Mouse (Mus musculus): ENCODE results near the gene Tsku. TPM values are rescaled to one million over a fixed set of nuclear protein-coding genes. Genes with fewer than 3 reads are reported as not detected.

The Tsku gene
- polyA plus RNA-seq, 1 experiment from 2014 or later, result 1.9 TPM

DNA sequence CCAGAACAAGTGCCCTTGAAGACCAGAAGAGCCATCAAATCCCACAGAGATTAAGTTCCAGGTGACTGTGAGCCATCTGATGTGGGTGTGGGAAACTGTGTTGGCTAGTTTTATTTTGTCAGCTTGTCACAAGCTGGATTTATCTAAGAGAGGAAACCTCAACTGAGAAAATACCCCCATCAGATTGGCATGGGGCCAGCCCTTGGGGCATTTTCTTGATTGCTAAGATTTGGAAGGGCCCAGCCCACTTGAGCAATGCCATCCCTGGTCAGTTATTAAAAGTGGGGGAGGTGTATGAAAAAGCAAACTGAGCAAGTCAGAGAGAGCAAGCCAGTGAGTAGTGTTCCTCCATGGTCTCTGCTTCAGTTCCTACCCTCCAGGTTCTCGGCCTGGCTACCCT is 36.9 kb downstream of the Tsku start:
- Histone ChIP-seq H3K4me3 (ENCODE audit: low read depth, low read length) (no peak overlapping the region), H3K36me3 (ENCODE audit: control insufficient read depth, insufficient read depth) (no peaks in the 10 kb centered on the region), H3K4me1 (ENCODE audit: control insufficient read depth, low read depth, low read length) (peaks cover 20% of the 10 kb centered on the region), H3K9me3 (replicated peaks; ENCODE audit: control insufficient read depth, low read length) (no peaks in the 10 kb centered on the region), H3K9ac (ENCODE audit: low read depth, low read length) (no peak overlapping the region), H3K4me2 (ENCODE audit: low read depth, low read length) (no peak overlapping the region), H3K27ac (ENCODE audit: low read length) (no peak overlapping the region), H3K27me3 (ENCODE audit: control insufficient read depth, insufficient read depth, low read depth, low read length) (no peaks in the 10 kb centered on the region)
- WGBS (ENCODE audit: insufficient replicate concordance), result 63% methylated on average over 1 of the region's 1 CpGs
- ATAC-seq (ENCODE audit: low read depth), result no peak

DNA sequence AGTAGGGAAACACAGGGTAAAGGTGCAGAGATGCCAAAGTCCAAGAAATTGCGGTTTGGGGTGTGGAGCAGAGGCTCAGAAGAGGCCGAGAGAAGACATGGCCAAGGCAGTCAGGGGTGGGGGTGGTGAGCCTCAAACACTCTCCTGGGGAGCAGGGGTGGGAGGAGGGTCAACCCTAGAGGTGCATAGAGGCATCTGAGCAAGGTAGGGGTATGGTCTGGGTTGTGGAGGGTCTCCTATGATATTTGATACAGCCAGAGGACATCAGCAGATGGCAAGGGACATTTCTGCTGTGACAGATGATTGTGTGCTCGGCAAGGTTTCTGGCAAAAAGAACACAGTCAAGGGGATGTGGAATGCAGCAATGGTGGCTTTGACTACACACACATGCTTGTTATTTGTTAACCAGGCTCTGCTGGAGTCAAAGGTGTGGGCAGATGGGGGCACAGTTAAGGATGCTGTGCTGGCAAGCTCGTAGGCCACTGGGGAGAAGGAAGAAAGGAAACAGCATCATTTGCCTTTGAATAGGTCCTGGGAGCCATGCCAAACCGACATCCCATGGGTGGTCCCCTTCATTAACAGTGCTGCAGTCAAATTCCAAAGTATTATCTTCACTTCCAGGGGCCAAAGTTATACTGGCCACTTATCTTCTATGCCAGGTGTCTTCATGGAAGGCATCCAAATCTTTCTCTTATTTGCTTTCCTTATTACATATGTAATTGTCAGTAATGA is 37.7 kb downstream of the Tsku start:
- peaks cover 17% of the 10 kb centered on the region for H3K4me1 ChIP-seq (ENCODE audit: control insufficient read depth, low read depth, low read length)
- no peaks in the 10 kb centered on the region for H3K36me3 ChIP-seq (ENCODE audit: control insufficient read depth, insufficient read depth)
- H3K9ac ChIP-seq (ENCODE audit: low read depth, low read length), result no peak overlapping the region
- no peak overlapping the region for H3K4me2 ChIP-seq (ENCODE audit: low read depth, low read length)
- ATAC-seq (ENCODE audit: low read depth), result peak; percentile 51; the same call in 1 of the 2 replicates
- WGBS (ENCODE audit: insufficient replicate concordance), result 46% methylated on average over 5 of the region's 5 CpGs
- no peaks in the 10 kb centered on the region for H3K9me3 ChIP-seq (replicated peaks; ENCODE audit: control insufficient read depth, low read length)
- H3K27me3 ChIP-seq (ENCODE audit: control insufficient read depth, insufficient read depth, low read depth, low read length), result no peaks in the 10 kb centered on the region
- no peak overlapping the region for H3K27ac ChIP-seq (ENCODE audit: low read length)
- no peak overlapping the region for H3K4me3 ChIP-seq (ENCODE audit: low read depth, low read length)

DNA sequence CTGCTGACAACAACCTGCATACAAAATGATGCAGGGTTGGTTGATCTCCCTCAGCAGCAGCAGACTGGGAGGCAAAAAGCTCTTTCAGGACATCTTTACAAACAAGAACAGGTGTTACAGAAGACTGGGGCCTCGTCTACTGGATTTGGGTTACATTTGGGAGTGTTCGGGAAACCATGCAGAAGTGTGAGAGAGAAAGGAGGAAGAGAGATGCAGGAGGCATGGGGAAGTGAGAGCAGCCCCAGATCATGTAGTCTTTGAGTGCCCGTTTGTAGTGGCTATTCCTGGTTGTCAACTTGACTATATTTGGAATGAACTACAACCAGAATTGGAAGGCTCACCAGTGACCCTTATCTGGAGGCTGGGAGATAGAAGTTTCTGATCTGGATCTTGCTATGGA is 38.7 kb downstream of the Tsku start:
- WGBS (ENCODE audit: insufficient replicate concordance), result 34% methylated on average over 3 of the region's 3 CpGs
- H3K4me2 ChIP-seq (ENCODE audit: low read depth, low read length), result no peak overlapping the region
- no peaks in the 10 kb centered on the region for H3K9me3 ChIP-seq (replicated peaks; ENCODE audit: control insufficient read depth, low read length)
- peaks cover 17% of the 10 kb centered on the region for H3K4me1 ChIP-seq (ENCODE audit: control insufficient read depth, low read depth, low read length)
- H3K36me3 ChIP-seq (ENCODE audit: control insufficient read depth, insufficient read depth), result no peaks in the 10 kb centered on the region
- no peak overlapping the region for H3K4me3 ChIP-seq (ENCODE audit: low read depth, low read length)
- no peak overlapping the region for H3K27ac ChIP-seq (ENCODE audit: low read length)
- no peak for ATAC-seq (ENCODE audit: low read depth)
- H3K27me3 ChIP-seq (ENCODE audit: control insufficient read depth, insufficient read depth, low read depth, low read length), result no peaks in the 10 kb centered on the region
- H3K9ac ChIP-seq (ENCODE audit: low read depth, low read length), result no peak overlapping the region

DNA sequence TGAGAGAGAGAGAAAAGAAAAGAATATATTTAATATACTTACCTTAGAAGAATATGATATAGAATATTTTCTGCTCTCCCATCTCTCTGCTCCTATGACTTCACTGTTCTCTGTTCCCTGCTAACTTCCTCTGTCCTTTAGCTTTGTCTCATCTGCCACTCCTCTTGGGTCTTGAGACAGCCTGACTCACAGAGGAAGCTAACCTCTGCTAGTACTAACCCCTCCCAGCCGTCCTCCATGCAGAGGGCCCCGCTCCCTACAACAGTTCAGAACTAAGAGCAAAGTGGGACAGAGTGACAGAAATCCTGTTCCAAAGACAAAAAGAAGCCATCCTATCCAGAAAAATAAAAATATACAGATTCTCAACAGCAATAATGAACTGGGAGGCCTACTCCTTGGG is 40.0 kb downstream of the Tsku start, which contains the start of gene Acer3:
Acer3 (minus strand) TSS at position 126 of the 400 bp plus-strand sequence.
- H3K36me3 ChIP-seq (ENCODE audit: control insufficient read depth, insufficient read depth), result no peaks in the 10 kb centered on the region
- ATAC-seq (ENCODE audit: low read depth), result no peak
- WGBS (ENCODE audit: insufficient replicate concordance), result 53% methylated on average over 2 of the region's 2 CpGs
- H3K9me3 ChIP-seq (replicated peaks; ENCODE audit: control insufficient read depth, low read length), result no peaks in the 10 kb centered on the region
- H3K27me3 ChIP-seq (ENCODE audit: control insufficient read depth, insufficient read depth, low read depth, low read length), result no peaks in the 10 kb centered on the region
- H3K4me3 ChIP-seq (ENCODE audit: low read depth, low read length), result no peak within 1 kb of the TSS
- no peak within 1 kb of the TSS for H3K9ac ChIP-seq (ENCODE audit: low read depth, low read length)
- H3K4me2 ChIP-seq (ENCODE audit: low read depth, low read length), result no peak within 1 kb of the TSS
- H3K27ac ChIP-seq (ENCODE audit: low read length), result no peak within 1 kb of the TSS
- peaks cover 17% of the 10 kb centered on the region for H3K4me1 ChIP-seq (ENCODE audit: control insufficient read depth, low read depth, low read length)

DNA sequence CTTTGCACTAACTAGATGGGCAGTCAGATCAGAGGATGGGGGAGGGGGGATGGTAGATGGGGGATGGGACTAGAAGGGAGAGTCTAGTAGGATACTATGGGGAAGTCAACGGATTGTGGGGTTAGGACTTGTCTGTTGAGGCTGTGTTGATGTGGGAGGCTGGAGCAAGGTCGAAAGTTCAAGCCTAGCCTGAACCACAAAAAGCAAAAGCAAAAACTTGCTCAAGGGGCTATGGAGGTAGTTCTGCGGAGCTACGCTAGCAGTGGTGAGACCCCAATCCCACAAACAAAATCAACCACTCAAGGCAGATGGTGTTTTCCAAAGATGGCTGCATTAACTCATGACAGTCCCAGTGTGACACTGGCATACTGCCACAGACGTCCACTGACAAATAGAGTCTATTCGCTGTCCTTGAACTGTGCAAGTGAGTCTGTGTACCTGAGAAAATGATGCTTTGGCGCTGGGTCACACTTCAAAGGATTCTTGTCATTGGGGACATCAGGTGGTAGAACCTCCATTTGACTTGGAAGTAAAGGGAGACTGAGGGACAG is 41.0 kb downstream of the Tsku start:
- whole genome bisulfite sequencing (ENCODE audit: insufficient replicate concordance), result 70% methylated on average over 7 of the region's 7 CpGs
- Histone ChIP-seq H3K9ac (ENCODE audit: low read depth, low read length) (no peak overlapping the region), H3K27me3 (ENCODE audit: control insufficient read depth, insufficient read depth, low read depth, low read length) (no peaks in the 10 kb centered on the region), H3K4me1 (ENCODE audit: control insufficient read depth, low read depth, low read length) (peaks cover 17% of the 10 kb centered on the region), H3K9me3 (replicated peaks; ENCODE audit: control insufficient read depth, low read length) (no peaks in the 10 kb centered on the region), H3K4me2 (ENCODE audit: low read depth, low read length) (no peak overlapping the region), H3K36me3 (ENCODE audit: control insufficient read depth, insufficient read depth) (no peaks in the 10 kb centered on the region), H3K4me3 (ENCODE audit: low read depth, low read length) (no peak overlapping the region), H3K27ac (ENCODE audit: low read length) (no peak overlapping the region)
- no peak for ATAC-seq (ENCODE audit: low read depth)

DNA sequence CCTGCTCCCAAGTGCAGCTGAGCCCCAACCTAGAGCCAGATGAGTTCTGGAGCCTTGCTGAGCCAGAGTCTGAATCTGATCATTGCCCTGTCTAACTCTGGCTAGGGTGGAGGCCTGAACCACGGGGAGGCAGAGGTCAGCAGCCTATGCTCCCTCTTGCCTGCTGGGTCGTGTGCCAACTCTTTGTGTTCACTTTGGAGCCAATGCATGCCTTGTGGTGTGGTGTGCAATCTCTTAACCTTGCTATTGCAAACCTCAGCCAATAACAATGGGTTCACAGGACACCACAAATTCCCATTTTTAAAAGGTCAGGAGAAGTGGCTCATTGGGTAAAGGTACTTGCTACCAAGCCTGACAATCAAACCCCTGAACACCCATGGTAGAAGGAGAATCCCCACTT is 44.6 kb downstream of the Tsku start:
- Histone ChIP-seq H3K27me3 (ENCODE audit: control insufficient read depth, insufficient read depth, low read depth, low read length) (no peaks in the 10 kb centered on the region; the same call in 1 of the 2 replicates), H3K4me2 (ENCODE audit: low read depth, low read length) (no peak overlapping the region), H3K4me3 (ENCODE audit: low read depth, low read length) (no peak overlapping the region), H3K36me3 (ENCODE audit: control insufficient read depth, insufficient read depth) (no peaks in the 10 kb centered on the region), H3K4me1 (ENCODE audit: control insufficient read depth, low read depth, low read length) (peaks cover under 1% of the 10 kb centered on the region; the same call in 1 of the 2 replicates), H3K27ac (ENCODE audit: low read length) (no peak overlapping the region), H3K9me3 (replicated peaks; ENCODE audit: control insufficient read depth, low read length) (no peaks in the 10 kb centered on the region), H3K9ac (ENCODE audit: low read depth, low read length) (no peak overlapping the region)
- no peak for ATAC-seq (ENCODE audit: low read depth)
- 49% methylated on average over 2 of the region's 2 CpGs for WGBS (ENCODE audit: insufficient replicate concordance)

DNA sequence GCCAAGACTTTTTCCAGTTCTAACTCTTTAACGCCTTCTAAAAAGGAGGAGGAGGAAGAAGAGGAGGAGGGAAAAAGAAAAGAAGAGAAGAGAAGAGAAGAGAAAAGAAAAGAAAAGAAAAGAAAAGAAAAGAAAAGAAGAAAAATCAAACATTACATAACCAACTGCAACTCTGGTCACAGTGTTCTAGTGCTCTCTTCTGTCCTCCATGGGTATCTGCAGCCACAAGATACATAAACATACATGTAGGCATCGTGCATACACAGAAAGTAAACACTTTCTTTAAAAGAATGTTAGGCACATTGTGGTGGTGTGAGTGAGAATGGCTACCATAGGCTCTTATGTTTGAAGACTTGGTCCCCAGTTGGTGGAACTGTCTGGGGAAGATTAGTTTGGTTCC is 46.0 kb downstream of the Tsku start:
- Histone ChIP-seq H3K27ac (ENCODE audit: low read length) (no peak overlapping the region), H3K9ac (ENCODE audit: low read depth, low read length) (no peak overlapping the region), H3K9me3 (replicated peaks; ENCODE audit: control insufficient read depth, low read length) (no peaks in the 10 kb centered on the region), H3K4me1 (ENCODE audit: control insufficient read depth, low read depth, low read length) (no peaks in the 10 kb centered on the region), H3K4me2 (ENCODE audit: low read depth, low read length) (no peak overlapping the region), H3K4me3 (ENCODE audit: low read depth, low read length) (no peak overlapping the region), H3K27me3 (ENCODE audit: control insufficient read depth, insufficient read depth, low read depth, low read length) (no peaks in the 10 kb centered on the region; the same call in 1 of the 2 replicates), H3K36me3 (ENCODE audit: control insufficient read depth, insufficient read depth) (no peaks in the 10 kb centered on the region)
- 56% methylated on average over 2 of the region's 2 CpGs for WGBS (ENCODE audit: insufficient replicate concordance)
- ATAC-seq (ENCODE audit: low read depth), result no peak

DNA sequence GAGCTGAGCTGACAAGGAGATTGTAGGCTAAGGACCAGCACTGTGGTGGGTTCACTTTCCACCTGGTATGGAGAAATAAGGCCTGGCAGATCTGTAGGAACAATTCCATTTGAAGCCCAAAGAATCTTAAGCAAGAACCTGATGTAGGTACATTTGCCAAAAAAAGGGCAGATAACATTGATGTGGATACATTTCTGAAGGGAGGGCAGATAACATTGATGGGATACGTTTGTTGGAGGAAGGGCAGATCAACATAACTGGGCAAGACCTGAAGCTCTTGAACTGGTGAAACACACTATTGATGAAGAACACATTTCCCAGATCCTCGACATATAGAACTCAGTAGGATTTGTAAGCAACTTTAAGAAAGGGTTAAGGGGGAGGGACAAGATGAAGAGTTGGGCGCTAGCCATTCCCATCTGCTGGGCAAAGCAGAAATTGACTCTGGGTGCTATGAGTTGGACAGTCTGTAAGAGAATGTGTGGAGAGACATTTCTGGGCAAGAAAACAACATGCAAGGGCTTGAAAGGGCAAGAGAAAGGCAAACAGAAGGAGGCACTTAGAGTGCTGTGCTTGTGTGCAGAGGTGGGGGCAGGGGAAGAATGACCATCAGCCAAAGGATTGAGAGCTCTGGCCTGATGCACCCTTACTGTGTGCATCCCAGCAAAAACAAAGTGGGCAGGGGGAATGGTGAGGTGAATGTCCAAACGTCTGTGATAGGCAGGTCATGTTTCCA is 48.8 kb downstream of the Tsku start:
- Histone ChIP-seq H3K27me3 (ENCODE audit: control insufficient read depth, insufficient read depth, low read depth, low read length) (no peaks in the 10 kb centered on the region; the same call in 1 of the 2 replicates), H3K4me2 (ENCODE audit: low read depth, low read length) (no peak overlapping the region), H3K4me1 (ENCODE audit: control insufficient read depth, low read depth, low read length) (peaks cover 5% of the 10 kb centered on the region), H3K9ac (ENCODE audit: low read depth, low read length) (no peak overlapping the region), H3K9me3 (replicated peaks; ENCODE audit: control insufficient read depth, low read length) (no peaks in the 10 kb centered on the region), H3K4me3 (ENCODE audit: low read depth, low read length) (no peak overlapping the region), H3K27ac (ENCODE audit: low read length) (no peak overlapping the region), H3K36me3 (ENCODE audit: control insufficient read depth, insufficient read depth) (no peaks in the 10 kb centered on the region)
- no peak for ATAC-seq (ENCODE audit: low read depth)
- 47% methylated on average over 4 of the region's 4 CpGs for WGBS (ENCODE audit: insufficient replicate concordance)

DNA sequence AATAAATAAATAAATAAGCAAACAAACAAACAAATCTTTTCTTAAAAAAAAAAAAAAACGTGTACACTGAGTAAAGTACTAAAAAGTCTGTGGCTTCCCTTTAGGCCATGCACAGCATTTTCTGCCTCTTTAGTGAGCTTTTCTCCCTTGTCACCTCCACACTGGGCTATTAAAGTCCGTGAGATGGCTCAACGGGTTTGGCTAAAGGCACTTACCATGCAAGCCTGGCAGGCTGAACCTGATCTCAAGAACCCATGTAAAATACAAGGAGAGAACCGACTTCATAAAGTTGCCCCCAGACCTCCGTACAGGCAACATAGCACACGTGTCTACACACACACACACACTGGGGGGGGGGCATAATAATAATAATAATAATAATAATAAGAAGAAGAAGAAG is 50.9 kb downstream of the Tsku start:
- 64% methylated on average over 6 of the region's 6 CpGs for WGBS (ENCODE audit: insufficient replicate concordance)
- Histone ChIP-seq H3K27me3 (ENCODE audit: control insufficient read depth, insufficient read depth, low read depth, low read length) (no peaks in the 10 kb centered on the region; the same call in 1 of the 2 replicates), H3K27ac (ENCODE audit: low read length) (no peak overlapping the region), H3K4me3 (ENCODE audit: low read depth, low read length) (no peak overlapping the region), H3K9ac (ENCODE audit: low read depth, low read length) (no peak overlapping the region), H3K4me1 (ENCODE audit: control insufficient read depth, low read depth, low read length) (peaks cover 5% of the 10 kb centered on the region), H3K4me2 (ENCODE audit: low read depth, low read length) (no peak overlapping the region), H3K9me3 (replicated peaks; ENCODE audit: control insufficient read depth, low read length) (no peaks in the 10 kb centered on the region), H3K36me3 (ENCODE audit: control insufficient read depth, insufficient read depth) (no peaks in the 10 kb centered on the region)
- ATAC-seq (ENCODE audit: low read depth), result no peak
